Mouse (Mus musculus) erythroblast, embryonic 14.5 days (primary cell): Measurements from ENCODE around the gene Ctcf. TPM values are rescaled to one million over a fixed set of nuclear protein-coding genes. Genes with fewer than 3 reads are reported as not detected.
"Not testable (repeated sequence)": the region's sequence is repeated elsewhere in the genome, so short reads cannot be mapped to it uniquely, and the experiment has no call there.

Source experiments
- H3K27me3 ChIP-seq: 2 replicates; pipeline ENCODE4 v1.6.1; 2012; ENCODE audit warnings: inconsistent platforms; ENCODE audit not compliant: control insufficient read depth
- H3K36me3 ChIP-seq: 2 replicates; pipeline ENCODE4 v1.6.1; 2012; ENCODE audit warnings: mild to moderate bottlenecking, inconsistent platforms; ENCODE audit not compliant: control insufficient read depth
- H3K4me1 ChIP-seq: 2 replicates; pipeline ENCODE4 v1.6.1; 2012; ENCODE audit warnings: inconsistent platforms; ENCODE audit not compliant: control insufficient read depth
- H3K4me3 ChIP-seq: replicated peaks from 2 replicates; pipeline ENCODE3; 2012; ENCODE audit warnings: moderate library complexity, mild to moderate bottlenecking, inconsistent platforms
- H3K9me3 ChIP-seq: 2 replicates; pipeline ENCODE4 v1.6.1; 2012; ENCODE audit warnings: low read length, inconsistent platforms, mixed read lengths; ENCODE audit not compliant: control insufficient read depth
- GATA1 ChIP-seq: IDR thresholded peaks from 2 replicates; pipeline ENCODE4 v1.6.1; 2012; ENCODE audit warnings: low read length, inconsistent platforms, mixed read lengths
- TAL1 ChIP-seq: IDR thresholded peaks from 3 replicates; pipeline ENCODE4 v1.6.1; 2012; ENCODE audit warnings: low read length, inconsistent platforms, mixed read lengths
- polyA plus RNA-seq: library from polyadenylated mRNA; stranded (reverse); fragments of >175 nt; gene quantifications from 2 replicates; pipeline ENCODE4 v1.2.3, GENCODE M21; 2012

The Ctcf gene
- polyA plus RNA-seq: 24.5 and 26.6 TPM in 2 replicates

- Histone ChIP-seq H3K36me3 (peaks cover 32% of the 10 kb centered on the region), H3K4me1 (peaks cover 62% of the 10 kb centered on the region), H3K4me3 (peak within 1 kb of the TSS; percentile 87), H3K27me3 (no peaks in the 10 kb centered on the region), H3K9me3 (no peaks in the 10 kb centered on the region)
- TF ChIP-seq TAL1 (no peak), GATA1 (no peak; the same call in 1 of the 2 replicates)
Observed at GRCm38 (mm10) chr8:105636018-105636962, at the start of gene Ctcf. TSS of gene Ctcf (plus strand) at chr8:105636568.

- Histone ChIP-seq H3K4me3 (no peak overlapping the region), H3K9me3 (peaks cover 5% of the 10 kb centered on the region; the same call in 1 of the 2 replicates), H3K36me3 (no peaks in the 10 kb centered on the region), H3K27me3 (peaks cover 36% of the 10 kb centered on the region), H3K4me1 (peaks cover 13% of the 10 kb centered on the region)
- TF ChIP-seq TAL1 (no peak), GATA1 (no peak)
Observed at GRCm38 (mm10) chr8:105592431-105592830, 43.9 kb upstream of the Ctcf start.

DNA sequence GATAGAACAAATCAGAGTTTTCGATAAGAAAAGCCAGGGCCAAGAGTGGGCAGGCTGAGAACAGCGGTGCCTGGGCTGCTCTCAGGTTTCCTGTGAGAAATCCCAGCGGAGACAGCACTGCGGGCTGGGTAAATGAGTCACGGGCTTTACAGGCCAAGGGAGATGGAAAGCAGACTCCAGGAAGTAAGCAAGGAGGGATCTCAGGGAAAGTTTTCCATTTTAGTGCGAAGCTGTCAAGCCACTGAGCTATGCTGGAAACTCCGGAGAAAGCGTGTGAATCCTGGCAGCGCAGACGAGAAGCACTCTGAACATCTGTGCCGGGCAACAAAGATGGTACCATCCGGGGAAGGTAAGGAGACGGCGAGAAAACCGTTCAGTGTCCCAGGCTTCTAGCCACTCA is 42.5 kb upstream of the Ctcf start:
- Histone ChIP-seq H3K27me3 (peaks cover 31% of the 10 kb centered on the region), H3K4me3 (no peak overlapping the region), H3K36me3 (no peaks in the 10 kb centered on the region), H3K9me3 (peaks cover 5% of the 10 kb centered on the region; the same call in 1 of the 2 replicates), H3K4me1 (peaks cover 13% of the 10 kb centered on the region)
- TF ChIP-seq TAL1: no peak
- no peak for TF ChIP-seq GATA1

- Histone ChIP-seq H3K36me3 (no peaks in the 10 kb centered on the region), H3K27me3 (peaks cover 31% of the 10 kb centered on the region), H3K9me3 (peaks cover 5% of the 10 kb centered on the region; the same call in 1 of the 2 replicates), H3K4me1 (peaks cover 13% of the 10 kb centered on the region), H3K4me3 (no peak overlapping the region)
- no peak for TF ChIP-seq GATA1
- TF ChIP-seq TAL1: no peak
Observed at GRCm38 (mm10) chr8:105594451-105595242, 41.7 kb upstream of the Ctcf start.

- TF ChIP-seq TAL1: no peak
- TF ChIP-seq GATA1: no peak
- Histone ChIP-seq H3K9me3 (peaks cover 5% of the 10 kb centered on the region; the same call in 1 of the 2 replicates), H3K4me1 (peaks cover 13% of the 10 kb centered on the region), H3K27me3 (peaks cover 28% of the 10 kb centered on the region), H3K4me3 (peak overlapping the region; percentile 47), H3K36me3 (no peaks in the 10 kb centered on the region)
Observed at GRCm38 (mm10) chr8:105596362-105597034, 39.9 kb upstream of the Ctcf start.

DNA sequence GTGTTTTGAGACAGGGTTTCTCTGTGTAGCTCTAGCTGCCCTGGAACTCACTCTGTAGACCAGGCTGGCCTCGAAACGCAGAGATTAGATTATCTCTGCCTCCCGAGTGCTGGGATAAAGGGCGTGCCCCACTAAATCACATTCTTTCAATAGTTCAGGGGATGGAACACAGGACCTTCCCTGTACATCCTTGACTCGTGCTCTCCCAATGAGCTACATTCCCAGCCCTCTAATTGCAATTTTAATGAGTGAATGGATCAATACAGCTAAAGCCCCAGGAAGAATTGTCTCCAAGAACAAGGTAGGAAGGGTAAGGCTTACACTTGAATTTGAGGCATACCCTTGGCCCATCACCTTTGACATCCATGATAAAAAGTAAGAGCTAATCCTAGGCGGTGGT is 37.6 kb upstream of the Ctcf start:
- Histone ChIP-seq H3K4me1 (peaks cover 16% of the 10 kb centered on the region), H3K4me3 (no peak overlapping the region)
- TF ChIP-seq GATA1 (no peak), TAL1 (no peak)

GRCm38 (mm10) chr8:105601301-105601700 is 35.1 kb upstream of the Ctcf start:
- Histone ChIP-seq H3K4me3 (no peak overlapping the region), H3K36me3 (no peaks in the 10 kb centered on the region), H3K9me3 (no peaks in the 10 kb centered on the region), H3K27me3 (peaks cover 9% of the 10 kb centered on the region), H3K4me1 (peaks cover 30% of the 10 kb centered on the region)
- no peak for TF ChIP-seq TAL1
- no peak for TF ChIP-seq GATA1

More for the DNA sequence above, 37.6 kb upstream of the Ctcf start:
- Histone ChIP-seq H3K9me3 (no peaks in the 10 kb centered on the region), H3K36me3 (no peaks in the 10 kb centered on the region), H3K27me3 (peaks cover 19% of the 10 kb centered on the region)

DNA sequence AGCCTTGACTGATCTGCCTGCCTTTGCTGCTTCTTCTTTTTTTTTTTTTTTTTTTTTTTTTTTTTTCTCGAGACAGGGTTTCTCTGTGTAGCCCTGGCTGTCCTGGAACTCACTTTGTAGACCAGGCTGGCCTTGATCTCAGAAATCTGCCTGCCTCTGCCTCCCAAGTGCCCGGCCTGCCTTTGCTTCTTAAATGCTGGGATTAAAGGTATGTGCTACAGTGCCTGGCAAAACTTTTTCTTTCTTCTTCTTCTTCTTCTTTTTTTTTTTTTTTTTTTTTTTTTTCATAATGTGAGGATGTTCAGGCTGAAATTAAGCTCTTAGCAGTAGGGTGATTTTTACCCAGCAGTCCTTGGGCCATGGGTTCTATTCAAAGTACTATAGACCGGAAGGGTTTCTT is 33.8 kb upstream of the Ctcf start:
- H3K4me3 ChIP-seq, H3K27me3 ChIP-seq, H3K36me3 ChIP-seq, H3K9me3 ChIP-seq: not testable (repeated sequence)
- H3K4me1 ChIP-seq: peaks cover 36% of the 10 kb centered on the region
